In genomic region chr11:119925176-119925575, GRCm38 (mm10) we compare ENCODE assay signal across 14 mouse cellular contexts. TPM values are rescaled to one million over a fixed set of nuclear protein-coding genes. Genes with fewer than 3 reads are reported as not detected.
DNase-seq lines count a peak whose midpoint lies in the region; ATAC-seq and TF ChIP-seq lines count a peak whose summit lies in the region.
"Had no signal": no experiment of that assay in that cellular context is flagged by ENCODE, and none has a peak within 500 bp of the region (broad histone marks: within the 10 kb centered on the region; RNA-seq: fewer than 3 reads in every experiment).

No protein-coding gene starts in this region.

- H3K4me3 ChIP-seq in intestine, postnatal 0 days (ENCODE audit: low read depth, low read length): no peak overlapping the region
- H3K4me3 ChIP-seq: heart, embryonic 15.5 days; midbrain, embryonic 13.5 days had no signal

- DNase-seq in heart, adult 8-10 months (ENCODE audit: low spot score): peak; percentile 45
- DNase-seq in heart, postnatal 25 days (ENCODE audit: low spot score): no peak
- peak; percentile 44 to 62 for DNase-seq in spleen, postnatal 36 days (ENCODE audit: low spot score in 2 of 2)
- no peak for DNase-seq in spleen, adult 12 weeks (ENCODE audit: low spot score)
- DNase-seq in lung, postnatal 25 days (ENCODE audit: low spot score): peak; percentile 58
- no peak for DNase-seq in right cerebral cortex, postnatal 4 days
- DNase-seq in kidney, adult 11 months: no peak
- DNase-seq: adrenal gland, postnatal 25 days; cerebellum, adult 9-11 months had no signal

- no peak overlapping the region for H3K27ac ChIP-seq in intestine, postnatal 0 days (ENCODE audit: low read depth, low read length)
- H3K27ac ChIP-seq: heart, embryonic 15.5 days; midbrain, embryonic 13.5 days had no signal

- H3K27me3 ChIP-seq in intestine, postnatal 0 days (replicated peaks; ENCODE audit: control insufficient read depth, insufficient read depth, low read length): no peaks in the 10 kb centered on the region
- H3K27me3 ChIP-seq: heart, embryonic 15.5 days; midbrain, embryonic 13.5 days had no signal

- peaks cover under 1% of the 10 kb centered on the region; the same call in 1 of the 2 replicates for H3K36me3 ChIP-seq in intestine, postnatal 0 days (ENCODE audit: control insufficient read depth, insufficient read depth)
- H3K36me3 ChIP-seq: heart, embryonic 15.5 days had no signal

- no peak for ATAC-seq in intestine, postnatal 0 days
- ATAC-seq: CD4-positive, CD25-positive, alpha-beta regulatory T cell, adult 4 months; inflammation-experienced regulatory T-cells, adult 6 months; midbrain, embryonic 13.5 days had no signal

- H3K9ac ChIP-seq in intestine, postnatal 0 days (ENCODE audit: low read depth, low read length): no peak overlapping the region
- H3K9ac ChIP-seq: heart, embryonic 15.5 days; midbrain, embryonic 13.5 days had no signal

- H3K9me3 ChIP-seq in intestine, postnatal 0 days (ENCODE audit: control insufficient read depth): no peaks in the 10 kb centered on the region
- H3K9me3 ChIP-seq: heart, embryonic 15.5 days; midbrain, embryonic 13.5 days had no signal

- WGBS in intestine, postnatal 0 days: 75% methylated on average over 5 of the region's 5 CpGs

- no peak overlapping the region for H3K4me2 ChIP-seq in intestine, postnatal 0 days (replicated peaks; ENCODE audit: low read depth)
- H3K4me2 ChIP-seq: heart, embryonic 15.5 days; midbrain, embryonic 13.5 days had no signal

- TF ChIP-seq CTCF in intestine, postnatal 0 days (IDR thresholded peaks at IDR 0.05; ENCODE audit: low read depth): no peak

- intact Hi-C loops in heart, postnatal 25 days (cut with DNase I): no loop called here

- no peaks in the 10 kb centered on the region for H3K4me1 ChIP-seq in intestine, postnatal 0 days (replicated peaks; ENCODE audit: control insufficient read depth, insufficient read depth, low read length)
- H3K4me1 ChIP-seq: midbrain, embryonic 13.5 days had no signal

RNA-seq across cellular contexts. Expression of gene Chmp6, which starts 11.9 kb away (rescaled TPM):
- 10 to 100 TPM; 29.9 to 33.7 (median 30.4) TPM for total RNA-seq in heart, adult 8-10 months (2022)
- 10 to 100 TPM; 29.5 to 30.4 TPM for total RNA-seq in heart, postnatal 25 days (2021)
- polyA plus RNA-seq in intestine, postnatal 0 days (2015; fragmentation: Nextera tagmentation; extraction: Ambion mirVana): 121 and 123 TPM in 2 replicates

RNA-seq across cellular contexts. Expression of gene Baiap2, which starts 17.4 kb away (rescaled TPM):
- total RNA-seq in heart, adult 8-10 months (2022): 10 to 100 TPM in 1 of 4 experiments, 1 to 10 TPM in 3; 4.8 to 10.0 (median 5.8) TPM
- 1 to 10 TPM; 7.1 to 8.0 TPM for total RNA-seq in heart, postnatal 25 days (2021)
- 4.2 and 4.3 TPM in 2 replicates for polyA plus RNA-seq in intestine, postnatal 0 days (2015; fragmentation: Nextera tagmentation; extraction: Ambion mirVana)

Comparison
In these comparisons a context has a peak if more than half of its experiments do, and no peak if none do; other contexts are left out.
1. DNase-seq: peak in heart, adult 8-10 months (single experiment), spleen, postnatal 36 days (2 of 2) and lung, postnatal 25 days (single experiment); none in heart, postnatal 25 days (single experiment), spleen, adult 12 weeks (single experiment), right cerebral cortex, postnatal 4 days (single experiment) and kidney, adult 11 months (single experiment).